Mouse (Mus musculus) gastrocnemius, postnatal 10 days (tissue): Measurements from ENCODE around the gene Btbd35f25. TPM values are rescaled to one million over a fixed set of nuclear protein-coding genes. Genes with fewer than 3 reads are reported as not detected.
"Not testable (repeated sequence)": the region's sequence is repeated elsewhere in the genome, so short reads cannot be mapped to it uniquely, and the experiment has no call there.

Source experiments
- DNase-seq: peaks from one replicate; pipeline ENCODE4 v3.0.0; 2021; ENCODE audit warnings: mixed read lengths
- long read RNA-seq, 2 experiments: library from polyadenylated mRNA; stranded (forward); transcript quantifications; one replicate each; pipeline ENCODE4 v2.0.0; 2021
- total RNA-seq, 2 experiments: library from RNA; stranded (reverse); gene quantifications; 2 replicates each; pipeline ENCODE4 v1.2.3; 2021

Gene Btbd35f25
- not detected for total RNA-seq
- long read RNA-seq, experiment 1: 0 reads
- long read RNA-seq, experiment 2: 0 reads

GRCm38 (mm10) chrX:31717056-31717455 is at the start of gene Btbd35f25:
Gene Btbd35f25 (minus strand): TSS chrX:31717156.
- DNase-seq: not testable (repeated sequence)

GRCm38 (mm10) chrX:31766255-31766654 is 49.3 kb upstream of the Btbd35f25 start:
- no peak for DNase-seq

- DNase-seq: no peak
These were observed 47.0 kb upstream of the Btbd35f25 start for GRCm38 (mm10) chrX:31764001-31764400.

- DNase-seq: no peak
These were observed 28.1 kb upstream of the Btbd35f25 start for GRCm38 (mm10) chrX:31745079-31745478.

- no peak for DNase-seq
These were observed 20.0 kb upstream of the Btbd35f25 start for GRCm38 (mm10) chrX:31736958-31737357.

Other genes starting within 250 kb of the Btbd35f25 start
- gene Gm21883, start 142.9 kb downstream of the Btbd35f25 start, total RNA-seq: not detected
- not detected for gene Spin2e, start 98.2 kb downstream of the Btbd35f25 start, total RNA-seq
- not detected for gene Gm21637, start 244.9 kb upstream of the Btbd35f25 start, total RNA-seq